Mouse (Mus musculus): ENCODE results near the gene Heg1. TPM values are rescaled to one million over a fixed set of nuclear protein-coding genes. Genes with fewer than 3 reads are reported as not detected.

Heg1 gene
- total RNA-seq, 2 experiments from 2014 or later: 54.7 to 72.6 TPM

Other genes starting within 250 kb of the Heg1 start
- under 1 TPM; 0.27 to 0.35 TPM for gene Slc12a8, start 167.0 kb upstream of the Heg1 start, total RNA-seq (2021)
- under 1 TPM in 1 of 2 experiments, not detected in 1; 0.09 TPM for gene Muc13, start 109.7 kb downstream of the Heg1 start, total RNA-seq (2021)
- 10 to 100 TPM; 34.1 to 40.8 TPM for gene Itgb5, start 145.3 kb downstream of the Heg1 start, total RNA-seq (2021)